ENCODE assay signal across 8 mouse cellular contexts in genomic region chr7:27448421-27449206, GRCm38 (mm10). TPM values are rescaled to one million over a fixed set of nuclear protein-coding genes. Genes with fewer than 3 reads are reported as not detected.
DNase-seq lines count a peak whose midpoint lies in the region; ATAC-seq and TF ChIP-seq lines count a peak whose summit lies in the region.

No protein-coding gene starts in this region.

- no peak for TF ChIP-seq CTCF in thymus, adult 2 months (IDR thresholded peaks at IDR 0.05; ENCODE audit: borderline replicate concordance, control insufficient read depth, extremely low read depth, insufficient read depth, low read length, poor library complexity)

- TF ChIP-seq POLR2A in thymus, adult 2 months (IDR thresholded peaks at IDR 0.05; ENCODE audit: control insufficient read depth, extremely low read depth, insufficient read depth, low read length, poor library complexity), result no peak

- no peak overlapping the region for H3K27ac ChIP-seq in thymus, adult 2 months (ENCODE audit: control insufficient read depth, insufficient read depth, low read length)
- no peak overlapping the region; the same call in 1 of the 2 replicates for H3K27ac ChIP-seq in midbrain, embryonic 12.5 days (replicated peaks)

- peak; percentile 15 to 43 for DNase-seq in adrenal gland, adult 18-20 months (ENCODE audit: low spot score in 2 of 2)
- DNase-seq in adrenal gland, postnatal 36 days, result no peak
- no peak for DNase-seq in thymus, adult 2 months
- DNase-seq in thymus, postnatal 36 days, result no peak
- peak; percentile 18 to 29 for DNase-seq in gastrocnemius, postnatal 36 days
- DNase-seq in kidney, postnatal 10 days, result peak; percentile 61
- DNase-seq in ovary, postnatal 36 days (ENCODE audit: low spot score), result no peak

- H3K9me3 ChIP-seq in midbrain, embryonic 12.5 days, result no peaks in the 10 kb centered on the region

- intact Hi-C loops in gastrocnemius, postnatal 36 days (cut with DNase I), result no loop called here

- no peaks in the 10 kb centered on the region for H3K36me3 ChIP-seq in thymus, adult 2 months (ENCODE audit: control insufficient read depth, insufficient read depth, low read length)
- no peaks in the 10 kb centered on the region for H3K36me3 ChIP-seq in midbrain, embryonic 12.5 days

- peaks cover 11% of the 10 kb centered on the region; the same call in 1 of the 2 replicates for H3K27me3 ChIP-seq in thymus, adult 2 months (ENCODE audit: control insufficient read depth, insufficient read depth, low read length)
- H3K27me3 ChIP-seq in midbrain, embryonic 12.5 days, result peaks cover 46% of the 10 kb centered on the region

- peak overlapping the region; percentile 42 for H3K4me3 ChIP-seq in thymus, adult 2 months (ENCODE audit: control insufficient read depth, insufficient read depth, low read length)
- H3K4me3 ChIP-seq in midbrain, embryonic 12.5 days, result peak overlapping the region; percentile 51

- H3K4me1 ChIP-seq in thymus, adult 2 months (replicated peaks; ENCODE audit: control insufficient read depth, insufficient read depth, low read length), result peaks cover 12% of the 10 kb centered on the region
- peaks cover 20% of the 10 kb centered on the region for H3K4me1 ChIP-seq in midbrain, embryonic 12.5 days

- H3K9ac ChIP-seq in midbrain, embryonic 12.5 days (replicated peaks), result peak overlapping the region; percentile 50

- ATAC-seq in midbrain, embryonic 12.5 days (ENCODE audit: low FRiP score, low read depth), result no peak

- H3K4me2 ChIP-seq in midbrain, embryonic 12.5 days (replicated peaks), result peak overlapping the region; percentile 95

- WGBS in thymus, adult 2 months, result 65% methylated on average over 15 of the region's 15 CpGs
- WGBS in midbrain, embryonic 12.5 days, result 62% methylated on average over 15 of the region's 15 CpGs

RNA-seq across cellular contexts. Expression of gene Blvrb, which starts 0.8 kb away (rescaled TPM):
- 10 to 100 TPM; 40.1 to 56.1 TPM for total RNA-seq in adrenal gland, adult 18-20 months (2021)
- total RNA-seq in adrenal gland, postnatal 36 days (2021), result 10 to 100 TPM; 42.4 to 45.6 TPM
- 40.9 and 50.8 TPM in 2 replicates for polyA plus RNA-seq in thymus, adult 2 months (2012; rRNA removed)
- 10 to 100 TPM; 10.9 to 12.7 TPM for total RNA-seq in gastrocnemius, postnatal 36 days (2021)
- polyA plus RNA-seq in midbrain, embryonic 12.5 days (2016; fragmentation: Nextera tagmentation; extraction: Ambion mirVana), result 23.1 and 31.0 TPM in 2 replicates

RNA-seq across cellular contexts. Expression of gene Sptbn4, which starts 1.1 kb away (rescaled TPM):
- 1 to 10 TPM; 2.9 to 3.1 TPM for total RNA-seq in adrenal gland, adult 18-20 months (2021)
- total RNA-seq in adrenal gland, postnatal 36 days (2021), result under 1 TPM; 0.59 to 0.83 TPM
- 0.13 TPM in 2 replicates for polyA plus RNA-seq in thymus, adult 2 months (2012; rRNA removed)
- total RNA-seq in gastrocnemius, postnatal 36 days (2021), result under 1 TPM in 1 of 2 experiments, not detected in 1; 0.03 TPM
- 0.67 and 0.78 TPM in 2 replicates for polyA plus RNA-seq in midbrain, embryonic 12.5 days (2016; fragmentation: Nextera tagmentation; extraction: Ambion mirVana)

RNA-seq across cellular contexts. Expression of gene Sertad3, which starts 25.0 kb away (rescaled TPM):
- 10 to 100 TPM; 10.6 to 11.5 TPM for total RNA-seq in adrenal gland, adult 18-20 months (2021)
- 10 to 100 TPM; 15.9 to 16.3 TPM for total RNA-seq in adrenal gland, postnatal 36 days (2021)
- polyA plus RNA-seq in thymus, adult 2 months (2012; rRNA removed), result 25.8 and 26.7 TPM in 2 replicates
- 1 to 10 TPM; 4.5 to 5.3 TPM for total RNA-seq in gastrocnemius, postnatal 36 days (2021)
- polyA plus RNA-seq in midbrain, embryonic 12.5 days (2016; fragmentation: Nextera tagmentation; extraction: Ambion mirVana), result 16.5 and 18.7 TPM in 2 replicates

RNA-seq across cellular contexts. Expression of gene Sertad1, which starts 38.1 kb away (rescaled TPM):
- total RNA-seq in adrenal gland, adult 18-20 months (2021), result 10 to 100 TPM; 17.3 to 23.7 TPM
- 10 to 100 TPM; 30.0 to 38.4 TPM for total RNA-seq in adrenal gland, postnatal 36 days (2021)
- polyA plus RNA-seq in thymus, adult 2 months (2012; rRNA removed), result 44.9 and 46.4 TPM in 2 replicates
- 1 to 10 TPM; 7.1 to 8.8 TPM for total RNA-seq in gastrocnemius, postnatal 36 days (2021)
- polyA plus RNA-seq in midbrain, embryonic 12.5 days (2016; fragmentation: Nextera tagmentation; extraction: Ambion mirVana), result 11.6 and 14.4 TPM in 2 replicates

RNA-seq across cellular contexts. Expression of gene Prx, which starts 50.5 kb away (rescaled TPM):
- total RNA-seq in adrenal gland, adult 18-20 months (2021), result 1 to 10 TPM; 2.6 to 3.0 TPM
- 1 to 10 TPM; 2.1 to 3.2 TPM for total RNA-seq in adrenal gland, postnatal 36 days (2021)
- polyA plus RNA-seq in thymus, adult 2 months (2012; rRNA removed), result 2.0 and 2.4 TPM in 2 replicates
- 10 to 100 TPM in 1 of 2 experiments, 1 to 10 TPM in 1; 4.6 to 10.7 TPM for total RNA-seq in gastrocnemius, postnatal 36 days (2021)
- polyA plus RNA-seq in midbrain, embryonic 12.5 days (2016; fragmentation: Nextera tagmentation; extraction: Ambion mirVana), result 2.5 and 3.1 TPM in 2 replicates

Comparison
In these comparisons a context has a peak if more than half of its experiments do, and no peak if none do; other contexts are left out.
1. DNase-seq: peak in adrenal gland, adult 18-20 months (2 of 2), gastrocnemius, postnatal 36 days (2 of 2) and kidney, postnatal 10 days (single experiment); none in adrenal gland, postnatal 36 days (0 of 2), thymus, adult 2 months (single experiment), thymus, postnatal 36 days (0 of 2) and ovary, postnatal 36 days (single experiment).